Mouse (Mus musculus) naive thymus-derived CD4-positive, alpha-beta T cell, adult 2 months (primary cell): ENCODE results near the gene Plod3.

ENCODE experiments used
- DNase-seq: peaks from one replicate; pipeline ENCODE4 v3.0.0-alpha.2; 2011; ENCODE audit warnings: low read depth

Plod3 gene

GRCm38 (mm10) chr5:136965210-136965609 lies 21.6 kb upstream of the Plod3 start:
- no peak for DNase-seq

- no peak for DNase-seq
These were observed 21.1 kb upstream of the Plod3 start for GRCm38 (mm10) chr5:136965686-136966085.

- DNase-seq, result no peak
These were observed 20.5 kb upstream of the Plod3 start, which contains the start of gene Cldn15 for GRCm38 (mm10) chr5:136966331-136966730. TSS of gene Cldn15 (plus strand) at chr5:136966616.

GRCm38 (mm10) chr5:136966861-136967455 lies 19.9 kb upstream of the Plod3 start:
- no peak for DNase-seq

GRCm38 (mm10) chr5:136967592-136967991 lies 19.2 kb upstream of the Plod3 start:
- DNase-seq, result no peak

- DNase-seq, result peak; percentile 82
These were observed 16.1 kb upstream of the Plod3 start for GRCm38 (mm10) chr5:136970703-136971102.

GRCm38 (mm10) chr5:136973670-136974069 lies 13.1 kb upstream of the Plod3 start:
- DNase-seq, result no peak

- no peak for DNase-seq
These were observed 9.1 kb upstream of the Plod3 start for GRCm38 (mm10) chr5:136977769-136978168.

- no peak for DNase-seq
These were observed 7.1 kb upstream of the Plod3 start for GRCm38 (mm10) chr5:136979762-136980161.

- no peak for DNase-seq
These were observed 5.8 kb upstream of the Plod3 start for GRCm38 (mm10) chr5:136980974-136981373.

GRCm38 (mm10) chr5:136982338-136982930 lies 4.4 kb upstream of the Plod3 start:
- peak; percentile 70 for DNase-seq

- no peak for DNase-seq
These were observed 2.0 kb upstream of the Plod3 start for GRCm38 (mm10) chr5:136984828-136985227.

GRCm38 (mm10) chr5:136987138-136987933 lies 517 bp downstream of the Plod3 start:
- peak; percentile 58 for DNase-seq

- DNase-seq, result no peak
These were observed 1.1 kb downstream of the Plod3 start, which contains the start of gene Znhit1 for GRCm38 (mm10) chr5:136987934-136988271. TSS of gene Znhit1 (minus strand) at chr5:136988021.

GRCm38 (mm10) chr5:136988420-136988819 lies 1.6 kb downstream of the Plod3 start:
- no peak for DNase-seq

- no peak for DNase-seq
These were observed 3.0 kb downstream of the Plod3 start for GRCm38 (mm10) chr5:136989801-136990200.

- DNase-seq, result no peak
These were observed 12.6 kb downstream of the Plod3 start for GRCm38 (mm10) chr5:136999449-136999848.

GRCm38 (mm10) chr5:137000612-137001011 lies 13.8 kb downstream of the Plod3 start:
- no peak for DNase-seq

GRCm38 (mm10) chr5:137007276-137007675 lies 20.5 kb downstream of the Plod3 start:
- DNase-seq, result no peak

GRCm38 (mm10) chr5:137009988-137010387 lies 23.2 kb downstream of the Plod3 start:
- peak; percentile 48 for DNase-seq

GRCm38 (mm10) chr5:137012401-137012950 lies 25.7 kb downstream of the Plod3 start:
- no peak for DNase-seq

GRCm38 (mm10) chr5:137015913-137016312 lies 29.1 kb downstream of the Plod3 start:
- DNase-seq, result no peak

GRCm38 (mm10) chr5:137024318-137024717 lies 37.5 kb downstream of the Plod3 start:
- DNase-seq, result no peak
